Mouse (Mus musculus): ENCODE data around the gene Defb19. TPM values are rescaled to one million over a fixed set of nuclear protein-coding genes. Genes with fewer than 3 reads are reported as not detected.

Gene Defb19
- polyA plus RNA-seq, 1 experiment from 2014 or later: not detected

- Histone ChIP-seq H3K9me3 (ENCODE audit: control insufficient read depth, low read length) (no peaks in the 10 kb centered on the region), H3K4me3 (ENCODE audit: low read depth, low read length) (no peak within 1 kb of the TSS), H3K27ac (replicated peaks; ENCODE audit: low read depth, low read length) (no peak within 1 kb of the TSS), H3K4me1 (ENCODE audit: control insufficient read depth, insufficient read depth, low read length) (no peaks in the 10 kb centered on the region), H3K36me3 (ENCODE audit: control insufficient read depth, insufficient read depth, low read length) (no peaks in the 10 kb centered on the region), H3K9ac (ENCODE audit: low read depth, low read length) (no peak within 1 kb of the TSS), H3K4me2 (ENCODE audit: low read depth, low read length) (no peak within 1 kb of the TSS), H3K27me3 (replicated peaks; ENCODE audit: control insufficient read depth, insufficient read depth, low read length) (no peaks in the 10 kb centered on the region)
- ATAC-seq (ENCODE audit: low read depth) (no peak), DNase-seq (ENCODE audit: low spot score) (no peak)
- WGBS: 61% methylated on average over 11 of the region's 11 CpGs
Measured at GRCm38 (mm10) chr2:152572114-152572794, 7.9 kb downstream of the Defb19 start, which contains the start of gene Defb21. Defb21 (plus strand) TSS chr2:152572744.

GRCm38 (mm10) chr2:152570313-152570712 is 9.8 kb downstream of the Defb19 start:
- H3K27ac ChIP-seq (replicated peaks; ENCODE audit: low read depth, low read length): no peak overlapping the region
- no peaks in the 10 kb centered on the region for H3K36me3 ChIP-seq (ENCODE audit: control insufficient read depth, insufficient read depth, low read length)
- ATAC-seq (ENCODE audit: low read depth) (no peak), DNase-seq (ENCODE audit: low spot score) (no peak)
- 68% methylated on average over 6 of the region's 6 CpGs for WGBS
- H3K4me1 ChIP-seq (ENCODE audit: control insufficient read depth, insufficient read depth, low read length): no peaks in the 10 kb centered on the region
- H3K9ac ChIP-seq (ENCODE audit: low read depth, low read length): no peak overlapping the region
- no peak overlapping the region for H3K4me2 ChIP-seq (ENCODE audit: low read depth, low read length)
- no peak overlapping the region for H3K4me3 ChIP-seq (ENCODE audit: low read depth, low read length)
- no peaks in the 10 kb centered on the region for H3K9me3 ChIP-seq (ENCODE audit: control insufficient read depth, low read length)
- no peaks in the 10 kb centered on the region for H3K27me3 ChIP-seq (replicated peaks; ENCODE audit: control insufficient read depth, insufficient read depth, low read length)

GRCm38 (mm10) chr2:152569881-152570280 is 10.2 kb downstream of the Defb19 start:
- no peak overlapping the region for H3K9ac ChIP-seq (ENCODE audit: low read depth, low read length)
- 81% methylated on average over 4 of the region's 4 CpGs for WGBS
- H3K4me3 ChIP-seq (ENCODE audit: low read depth, low read length): no peak overlapping the region
- DNase-seq (ENCODE audit: low spot score) (no peak), ATAC-seq (ENCODE audit: low read depth) (no peak)
- H3K9me3 ChIP-seq (ENCODE audit: control insufficient read depth, low read length): no peaks in the 10 kb centered on the region
- no peaks in the 10 kb centered on the region for H3K27me3 ChIP-seq (replicated peaks; ENCODE audit: control insufficient read depth, insufficient read depth, low read length)
- H3K36me3 ChIP-seq (ENCODE audit: control insufficient read depth, insufficient read depth, low read length): no peaks in the 10 kb centered on the region
- no peak overlapping the region for H3K27ac ChIP-seq (replicated peaks; ENCODE audit: low read depth, low read length)
- H3K4me1 ChIP-seq (ENCODE audit: control insufficient read depth, insufficient read depth, low read length): no peaks in the 10 kb centered on the region
- no peak overlapping the region for H3K4me2 ChIP-seq (ENCODE audit: low read depth, low read length)

GRCm38 (mm10) chr2:152569038-152569437 is 11.1 kb downstream of the Defb19 start, which contains the start of gene Gm17416:
Gm17416 (plus strand) TSS chr2:152569338.
- Histone ChIP-seq H3K27me3 (replicated peaks; ENCODE audit: control insufficient read depth, insufficient read depth, low read length) (no peaks in the 10 kb centered on the region), H3K36me3 (ENCODE audit: control insufficient read depth, insufficient read depth, low read length) (no peaks in the 10 kb centered on the region), H3K9me3 (ENCODE audit: control insufficient read depth, low read length) (no peaks in the 10 kb centered on the region), H3K4me3 (ENCODE audit: low read depth, low read length) (no peak within 1 kb of the TSS), H3K27ac (replicated peaks; ENCODE audit: low read depth, low read length) (no peak within 1 kb of the TSS), H3K4me2 (ENCODE audit: low read depth, low read length) (no peak within 1 kb of the TSS), H3K9ac (ENCODE audit: low read depth, low read length) (no peak within 1 kb of the TSS), H3K4me1 (ENCODE audit: control insufficient read depth, insufficient read depth, low read length) (no peaks in the 10 kb centered on the region)
- no peak for DNase-seq (ENCODE audit: low spot score)
- WGBS: 89% methylated on average over 5 of the region's 5 CpGs
- ATAC-seq (ENCODE audit: low read depth): no peak

GRCm38 (mm10) chr2:152556655-152557054 is 23.5 kb downstream of the Defb19 start:
- H3K4me1 ChIP-seq (ENCODE audit: control insufficient read depth, insufficient read depth, low read length): no peaks in the 10 kb centered on the region
- no peak overlapping the region for H3K4me2 ChIP-seq (ENCODE audit: low read depth, low read length)
- H3K36me3 ChIP-seq (ENCODE audit: control insufficient read depth, insufficient read depth, low read length): no peaks in the 10 kb centered on the region
- no peaks in the 10 kb centered on the region for H3K9me3 ChIP-seq (ENCODE audit: control insufficient read depth, low read length)
- no peaks in the 10 kb centered on the region for H3K27me3 ChIP-seq (replicated peaks; ENCODE audit: control insufficient read depth, insufficient read depth, low read length)
- 87% methylated on average over 7 of the region's 7 CpGs for WGBS
- DNase-seq (ENCODE audit: low spot score) (no peak), ATAC-seq (ENCODE audit: low read depth) (no peak)
- H3K27ac ChIP-seq (replicated peaks; ENCODE audit: low read depth, low read length): no peak overlapping the region
- no peak overlapping the region for H3K9ac ChIP-seq (ENCODE audit: low read depth, low read length)
- H3K4me3 ChIP-seq (ENCODE audit: low read depth, low read length): no peak overlapping the region

GRCm38 (mm10) chr2:152553774-152554423 is 26.2 kb downstream of the Defb19 start:
- Histone ChIP-seq H3K4me1 (ENCODE audit: control insufficient read depth, insufficient read depth, low read length) (no peaks in the 10 kb centered on the region), H3K4me3 (ENCODE audit: low read depth, low read length) (no peak overlapping the region), H3K27ac (replicated peaks; ENCODE audit: low read depth, low read length) (no peak overlapping the region), H3K9me3 (ENCODE audit: control insufficient read depth, low read length) (no peaks in the 10 kb centered on the region), H3K27me3 (replicated peaks; ENCODE audit: control insufficient read depth, insufficient read depth, low read length) (no peaks in the 10 kb centered on the region), H3K4me2 (ENCODE audit: low read depth, low read length) (peak overlapping the region; percentile 45), H3K36me3 (ENCODE audit: control insufficient read depth, insufficient read depth, low read length) (no peaks in the 10 kb centered on the region), H3K9ac (ENCODE audit: low read depth, low read length) (0 out of 2 replicates have a peak overlapping the region, but pooled peaks have one; percentile 34)
- 11% methylated on average over 16 of the region's 16 CpGs for WGBS
- DNase-seq (ENCODE audit: low spot score): peak; percentile 75
- 0 out of 2 replicates have a peak, but pooled peaks have one; percentile 41 for ATAC-seq (ENCODE audit: low read depth)

- WGBS: 72% methylated on average over 5 of the region's 5 CpGs
- H3K4me2 ChIP-seq (ENCODE audit: low read depth, low read length): no peak overlapping the region
- DNase-seq (ENCODE audit: low spot score) (no peak), ATAC-seq (ENCODE audit: low read depth) (no peak)
- no peaks in the 10 kb centered on the region for H3K27me3 ChIP-seq (replicated peaks; ENCODE audit: control insufficient read depth, insufficient read depth, low read length)
- no peaks in the 10 kb centered on the region for H3K36me3 ChIP-seq (ENCODE audit: control insufficient read depth, insufficient read depth, low read length)
- H3K27ac ChIP-seq (replicated peaks; ENCODE audit: low read depth, low read length): no peak overlapping the region
- no peak overlapping the region for H3K4me3 ChIP-seq (ENCODE audit: low read depth, low read length)
- H3K4me1 ChIP-seq (ENCODE audit: control insufficient read depth, insufficient read depth, low read length): no peaks in the 10 kb centered on the region
- no peaks in the 10 kb centered on the region for H3K9me3 ChIP-seq (ENCODE audit: control insufficient read depth, low read length)
- no peak overlapping the region for H3K9ac ChIP-seq (ENCODE audit: low read depth, low read length)
Measured at GRCm38 (mm10) chr2:152548124-152548523, 32.0 kb downstream of the Defb19 start.

- Histone ChIP-seq H3K36me3 (ENCODE audit: control insufficient read depth, insufficient read depth, low read length) (no peaks in the 10 kb centered on the region), H3K9ac (ENCODE audit: low read depth, low read length) (no peak overlapping the region), H3K4me3 (ENCODE audit: low read depth, low read length) (no peak overlapping the region), H3K27me3 (replicated peaks; ENCODE audit: control insufficient read depth, insufficient read depth, low read length) (no peaks in the 10 kb centered on the region), H3K4me2 (ENCODE audit: low read depth, low read length) (no peak overlapping the region), H3K9me3 (ENCODE audit: control insufficient read depth, low read length) (no peaks in the 10 kb centered on the region), H3K27ac (replicated peaks; ENCODE audit: low read depth, low read length) (no peak overlapping the region), H3K4me1 (ENCODE audit: control insufficient read depth, insufficient read depth, low read length) (no peaks in the 10 kb centered on the region)
- 15% methylated on average over 4 of the region's 4 CpGs for WGBS
- peak; percentile 57 for DNase-seq (ENCODE audit: low spot score)
- ATAC-seq (ENCODE audit: low read depth): peak; percentile 62; the same call in 1 of the 2 replicates
Measured at GRCm38 (mm10) chr2:152544691-152545090, 35.4 kb downstream of the Defb19 start.

Data from embryonic facial prominence, embryonic 14.5 days (tissue).